8 mouse cellular contexts compared by ENCODE assay signal in the genomic region with DNA sequence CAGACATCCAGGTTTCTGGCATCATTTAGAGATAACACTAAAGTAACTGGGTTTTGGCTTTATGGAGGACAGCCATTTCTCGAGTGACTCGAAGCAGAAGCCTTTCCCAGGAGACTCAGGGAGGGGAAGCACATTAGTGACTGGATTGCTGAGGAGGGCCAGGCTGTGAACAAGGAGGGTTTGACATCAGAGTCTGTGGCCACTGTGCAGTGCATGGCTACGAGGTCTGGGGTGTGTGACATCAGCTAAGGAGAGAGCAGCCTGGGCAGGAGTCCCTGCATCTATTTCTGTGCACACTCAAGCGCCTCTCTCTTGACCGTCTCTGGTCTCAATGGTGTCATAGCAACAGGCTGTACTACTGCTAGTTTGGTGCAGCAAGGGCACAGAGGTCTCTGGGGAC.
DNase-seq lines count a peak whose midpoint lies in the region; ATAC-seq lines count a peak whose summit lies in the region.
"Had no signal": no experiment of that assay in that cellular context is flagged by ENCODE, and none has a peak within 500 bp of the region (broad histone marks: within the 10 kb centered on the region; RNA-seq: fewer than 3 reads in every experiment).

No protein-coding gene starts in this region.

- no peak overlapping the region for H3K4me3 ChIP-seq in neural tube, embryonic 12.5 days
- peak overlapping the region; percentile 6; the same call in 1 of the 2 replicates for H3K4me3 ChIP-seq in heart, embryonic 10.5 days
- no peak overlapping the region for H3K4me3 ChIP-seq in limb, embryonic 12.5 days (replicated peaks)

- DNase-seq in neural tube, embryonic 10.5 days (ENCODE audit: extremely low spot score, low spot score) = no peak
- no peak for DNase-seq in heart, embryonic 10.5 days (ENCODE audit: low spot score)
- no peak for DNase-seq in retina, embryonic 14.5 days (ENCODE audit: low spot score)
- DNase-seq in urinary bladder, postnatal 25 days (ENCODE audit: low spot score) = no peak
- DNase-seq in adipocyte (ENCODE audit: low spot score) = no peak
- DNase-seq: cerebellum, postnatal 14 days had no signal

- no peak for ATAC-seq in neural tube, embryonic 12.5 days (ENCODE audit: low FRiP score, low read depth)
- no peak for ATAC-seq in limb, embryonic 12.5 days (ENCODE audit: insufficient number of reproducible peaks, insufficient read depth, low FRiP score, low TSS enrichment, low read depth)

- 31% methylated on average over 5 of the region's 5 CpGs for WGBS in neural tube, embryonic 12.5 days
- 14% methylated on average over 5 of the region's 5 CpGs for WGBS in heart, embryonic 10.5 days
- 31% methylated on average over 5 of the region's 5 CpGs for WGBS in limb, embryonic 12.5 days

- H3K4me2 ChIP-seq in neural tube, embryonic 12.5 days (replicated peaks) = peak overlapping the region; percentile 18; the same call in 1 of the 2 replicates
- 0 out of 2 replicates have a peak overlapping the region, but pooled peaks have one; percentile 22 for H3K4me2 ChIP-seq in limb, embryonic 12.5 days

- 0 out of 2 replicates have a peak overlapping the region, but pooled peaks have one; percentile 35 for H3K9ac ChIP-seq in neural tube, embryonic 12.5 days
- H3K9ac ChIP-seq in limb, embryonic 12.5 days (replicated peaks) = no peak overlapping the region; the same call in 1 of the 2 replicates

- no peaks in the 10 kb centered on the region; the same call in 1 of the 2 replicates for H3K27me3 ChIP-seq in neural tube, embryonic 12.5 days (replicated peaks)
- peaks cover 16% of the 10 kb centered on the region for H3K27me3 ChIP-seq in heart, embryonic 10.5 days (ENCODE audit: insufficient read depth, poor library complexity, severe bottlenecking)
- no peaks in the 10 kb centered on the region for H3K27me3 ChIP-seq in limb, embryonic 12.5 days

- H3K36me3 ChIP-seq in neural tube, embryonic 12.5 days = peaks cover 24% of the 10 kb centered on the region
- peaks cover 16% of the 10 kb centered on the region for H3K36me3 ChIP-seq in heart, embryonic 10.5 days
- peaks cover 31% of the 10 kb centered on the region for H3K36me3 ChIP-seq in limb, embryonic 12.5 days

- peaks cover 7% of the 10 kb centered on the region for H3K9me3 ChIP-seq in neural tube, embryonic 12.5 days
- H3K9me3 ChIP-seq in heart, embryonic 10.5 days = peaks cover 7% of the 10 kb centered on the region
- peaks cover 6% of the 10 kb centered on the region for H3K9me3 ChIP-seq in limb, embryonic 12.5 days

- no peak overlapping the region for H3K27ac ChIP-seq in neural tube, embryonic 12.5 days
- H3K27ac ChIP-seq in heart, embryonic 10.5 days = peak overlapping the region; percentile 79
- H3K27ac ChIP-seq in limb, embryonic 12.5 days = peak overlapping the region; percentile 57; the same call in 1 of the 2 replicates

- H3K4me1 ChIP-seq in neural tube, embryonic 12.5 days = peaks cover 25% of the 10 kb centered on the region
- H3K4me1 ChIP-seq in heart, embryonic 10.5 days = peaks cover 52% of the 10 kb centered on the region
- H3K4me1 ChIP-seq in limb, embryonic 12.5 days (replicated peaks) = peaks cover 25% of the 10 kb centered on the region
